Mouse (Mus musculus) ES-E14 (cell line): Measurements from ENCODE around the gene Barhl2. TPM values are rescaled to one million over a fixed set of nuclear protein-coding genes. Genes with fewer than 3 reads are reported as not detected.
A peak's percentile ranks its signal among the peaks of the same experiment; 100 is the strongest.

Experiments used
- DNase-seq: peaks from one replicate; pipeline ENCODE4 v3.0.0-alpha.2; 2013; ENCODE audit warnings: low read depth, low spot score
- H3K27ac ChIP-seq: 2 replicates; pipeline ENCODE4 v1.5.1; 2012; ENCODE audit warnings: low read depth, mild to moderate bottlenecking, low read length, moderate library complexity, mixed read lengths; ENCODE audit not compliant: poor library complexity, insufficient read depth, severe bottlenecking
- H3K36me3 ChIP-seq: 2 replicates; pipeline ENCODE4 v1.6.1; 2012; ENCODE audit warnings: mild to moderate bottlenecking, low read length, moderate library complexity, mixed read lengths; ENCODE audit not compliant: control insufficient read depth, poor library complexity, insufficient read depth, severe bottlenecking
- H3K4me1 ChIP-seq, 2 experiments: fragments of 150-350 bp in 1 of 2; sonication (generic) in 1 of 2; 2 replicates each; pipeline ENCODE4 v1.6.1; 2012; ENCODE audit warnings: low read length in 2 of 2, mild to moderate bottlenecking in 1 of 2, mixed read lengths in 1 of 2; ENCODE audit not compliant: control insufficient read depth in 2 of 2, insufficient read depth in 2 of 2, poor library complexity in 1 of 2
- H3K4me3 ChIP-seq, 2 experiments: fragments of 150-350 bp in 1 of 2; sonication (generic) in 1 of 2; 2 replicates each; pipeline ENCODE4 v1.5.1; 2012; ENCODE audit warnings: low read length in 2 of 2, low read depth in 1 of 2, mild to moderate bottlenecking in 1 of 2, mixed read lengths in 1 of 2; ENCODE audit not compliant: insufficient read depth in 1 of 2, poor library complexity in 1 of 2, severe bottlenecking in 1 of 2
- H3K9ac ChIP-seq: 2 replicates; pipeline ENCODE4 v1.6.1; 2012; ENCODE audit warnings: low read depth, mild to moderate bottlenecking, low read length, mixed read lengths; ENCODE audit not compliant: poor library complexity, insufficient read depth, severe bottlenecking
- H3K9me3 ChIP-seq: fragments of 150-350 bp; sonication (generic); 2 replicates; pipeline ENCODE4 v1.6.1; 2012; ENCODE audit warnings: low read depth, mild to moderate bottlenecking, low read length; ENCODE audit not compliant: control insufficient read depth, insufficient read depth
- CHD2 ChIP-seq: IDR thresholded peaks from 2 replicates; pipeline ENCODE4 v1.6.1; 2014; ENCODE audit warnings: mild to moderate bottlenecking, low read depth, low read length, inconsistent platforms
- HCFC1 ChIP-seq: IDR thresholded peaks from 2 replicates; pipeline ENCODE4 v1.6.1; 2012; ENCODE audit warnings: low read length, inconsistent platforms, borderline replicate concordance; ENCODE audit not compliant: insufficient read depth
- MAFK ChIP-seq: IDR thresholded peaks from 2 replicates; pipeline ENCODE4 v1.6.1; 2014; ENCODE audit warnings: mild to moderate bottlenecking, low read depth, low read length, inconsistent platforms; ENCODE audit not compliant: insufficient read depth
- ZC3H11A ChIP-seq: IDR thresholded peaks from 2 replicates; pipeline ENCODE4 v1.6.1; 2012; ENCODE audit warnings: low read depth, mild to moderate bottlenecking, inconsistent platforms, low read length, borderline replicate concordance
- ZNF384 ChIP-seq: IDR thresholded peaks from 2 replicates; pipeline ENCODE4 v1.6.1; 2012; ENCODE audit warnings: low read depth, low read length, inconsistent platforms
- in situ Hi-C, 2 experiments: fragments of 600-800 bp; cut with MboI; formaldehyde crosslinking; loops; one replicate each; pipeline ENCODE4 v1.15.1; 2025; ENCODE audit warnings: low sequenced_read_pairs in 2 of 2, inconsistent platforms in 1 of 2; ENCODE audit not compliant: unreplicated experiment in 2 of 2
- total RNA-seq: library from RNA; depleted of rRNA; stranded (reverse); fragments of 300-350 nt; gene quantifications from 2 replicates; pipeline ENCODE4 v1.2.3, GENCODE M21; 2012

Gene Barhl2
- total RNA-seq, 1 experiment: not detected

DNA sequence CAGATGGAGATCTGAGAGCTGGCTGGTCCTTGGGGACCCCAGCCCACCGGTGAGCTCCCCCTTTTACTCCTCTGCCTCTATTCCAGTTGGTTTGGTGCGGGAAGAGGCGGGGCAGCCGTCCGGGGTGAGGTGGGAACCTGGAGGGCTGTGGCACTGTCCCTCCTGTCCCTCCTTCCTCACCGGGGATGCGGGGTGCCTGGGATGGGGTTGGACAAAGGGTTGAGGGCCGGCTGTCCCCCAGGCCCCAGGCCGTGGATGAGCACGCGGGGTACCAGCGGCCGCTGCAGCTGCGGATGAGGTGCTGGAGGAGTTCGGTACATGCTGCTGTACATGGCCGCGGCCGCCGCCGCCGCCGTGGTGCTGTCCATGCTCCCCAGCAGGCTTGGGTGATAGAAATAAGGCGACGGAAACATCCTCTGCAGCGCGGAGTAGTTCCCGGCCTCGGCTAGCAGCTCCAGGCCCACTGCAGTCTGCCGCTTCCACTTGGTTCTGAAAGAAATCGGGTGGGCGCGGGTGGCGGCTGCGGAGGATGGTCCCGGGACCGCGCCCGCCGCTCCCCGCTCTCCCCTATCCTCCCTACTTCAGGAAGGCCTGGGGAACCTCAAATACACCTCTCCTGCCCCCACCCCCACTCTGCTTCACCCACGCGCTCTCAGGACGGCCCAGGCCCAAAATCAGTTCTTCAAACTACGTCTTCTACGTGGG, 4.6 kb downstream of the Barhl2 start:
- H3K36me3 ChIP-seq: no peaks in the 10 kb centered on the region
- TF ChIP-seq CHD2: no peak
- no peak for TF ChIP-seq MAFK
- TF ChIP-seq ZNF384: no peak
- no peak for TF ChIP-seq HCFC1
- TF ChIP-seq ZC3H11A: no peak
- no peak overlapping the region for H3K9ac ChIP-seq
- H3K4me3 ChIP-seq: peak overlapping the region; percentile 26 to 40; a peak in 2 of 4 replicates
- no peak overlapping the region for H3K27ac ChIP-seq
- no peaks in the 10 kb centered on the region for H3K9me3 ChIP-seq
- no peak for DNase-seq
- 0 out of 4 replicates have a peak, but pooled peaks cover 0 to 2% of the 10 kb centered on the region in 2 experiments for H3K4me1 ChIP-seq
- in situ Hi-C loops: loop anchor here (25.0 kb wide), 3 partner anchors 309 to 1259 kb away; partner anchors contain the start of gene Tgfbr3 (in 1 of the 2)

DNA sequence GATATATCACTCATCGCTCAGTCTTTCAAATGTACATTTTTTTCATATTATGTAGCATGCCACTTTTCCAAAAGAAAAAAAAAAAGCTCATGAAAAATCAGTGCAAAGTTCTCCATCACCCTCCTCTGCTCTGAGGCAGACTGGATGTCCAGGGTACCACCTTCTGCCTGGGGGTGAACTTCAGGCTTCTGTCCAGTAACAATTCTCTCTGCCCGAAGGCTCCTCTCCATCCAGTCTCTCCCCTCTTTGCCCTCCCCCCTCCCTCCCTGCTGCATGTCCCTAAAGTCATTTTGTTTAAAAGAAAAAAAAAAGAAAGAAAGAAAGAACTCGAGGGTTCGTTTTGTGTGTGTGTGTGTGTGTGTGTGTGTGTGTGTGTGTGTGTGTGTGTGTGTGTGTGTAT, 5.3 kb downstream of the Barhl2 start:
- in situ Hi-C loops: loop anchor here (25.0 kb wide), 3 partner anchors 310 to 1260 kb away; partner anchors contain the start of gene Tgfbr3 (in 1 of the 2)

GRCm38 (mm10) chr5:106451681-106452440, 6.1 kb downstream of the Barhl2 start:
- no peak for TF ChIP-seq HCFC1
- no peak for TF ChIP-seq ZNF384
- no peak for TF ChIP-seq ZC3H11A
- TF ChIP-seq MAFK: no peak
- no peak for TF ChIP-seq CHD2
- in situ Hi-C loops: loop anchor here (25.0 kb wide), 3 partner anchors 310 to 1260 kb away; partner anchors contain the start of gene Tgfbr3 (in 1 of the 2)
- 0 out of 4 replicates have a peak, but pooled peaks cover 0 to 2% of the 10 kb centered on the region in 2 experiments for H3K4me1 ChIP-seq
- no peaks in the 10 kb centered on the region for H3K9me3 ChIP-seq
- no peak overlapping the region for H3K9ac ChIP-seq
- no peak overlapping the region for H3K4me3 ChIP-seq
- no peak overlapping the region for H3K27ac ChIP-seq
- no peak for DNase-seq
- no peaks in the 10 kb centered on the region for H3K36me3 ChIP-seq

More for the DNA sequence above, 5.3 kb downstream of the Barhl2 start:
- H3K36me3 ChIP-seq: no peaks in the 10 kb centered on the region
- no peak for DNase-seq
- 0 out of 4 replicates have a peak, but pooled peaks cover 0 to 2% of the 10 kb centered on the region in 2 experiments for H3K4me1 ChIP-seq
- H3K9ac ChIP-seq: no peak overlapping the region
- no peaks in the 10 kb centered on the region for H3K9me3 ChIP-seq
- TF ChIP-seq CHD2: no peak
- no peak for TF ChIP-seq ZC3H11A
- TF ChIP-seq HCFC1: no peak
- TF ChIP-seq MAFK: no peak
- no peak for TF ChIP-seq ZNF384
- H3K4me3 ChIP-seq: no peak overlapping the region
- H3K27ac ChIP-seq: no peak overlapping the region

DNA sequence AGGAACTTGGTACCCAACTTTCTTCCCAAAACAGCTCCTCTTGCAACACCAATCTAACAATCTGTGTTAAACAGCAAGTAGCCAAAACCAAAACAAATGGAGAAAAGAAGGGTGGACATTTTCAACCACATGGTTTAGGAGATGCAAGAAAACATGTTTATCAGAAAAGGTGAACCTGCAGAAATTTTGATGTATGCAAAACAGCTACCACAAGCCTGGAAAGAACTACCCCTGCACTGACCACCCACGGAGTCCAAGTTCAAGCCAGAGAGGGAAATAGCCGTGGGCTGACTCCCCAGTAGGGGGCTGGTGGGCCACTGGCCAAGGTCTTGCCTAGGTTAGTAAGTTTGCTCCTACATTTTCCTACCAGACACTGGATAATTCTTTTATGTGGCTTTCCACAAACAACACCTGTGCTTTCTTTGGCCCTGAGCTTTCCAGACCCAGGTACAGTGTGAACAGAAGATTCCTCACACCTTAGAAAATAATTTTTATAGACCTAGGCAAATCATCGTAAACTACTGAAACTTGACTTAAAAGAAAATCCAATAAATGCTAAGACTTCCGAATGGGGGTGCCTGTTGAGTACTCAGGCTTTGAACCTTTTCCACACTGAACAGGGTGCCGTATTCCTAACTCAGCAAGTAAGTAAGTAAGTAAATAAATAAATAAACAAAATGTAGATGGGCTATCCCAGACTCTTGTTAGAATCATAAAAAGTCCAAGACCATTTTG, 7.4 kb downstream of the Barhl2 start:
- in situ Hi-C loops: loop anchor here (25.0 kb wide), 3 partner anchors 312 to 1262 kb away; partner anchors contain the start of gene Tgfbr3 (in 1 of the 2)
- Histone ChIP-seq H3K4me1 (0 out of 4 replicates have a peak, but pooled peaks cover 0 to 2% of the 10 kb centered on the region in 2 experiments), H3K36me3 (no peaks in the 10 kb centered on the region), H3K9ac (no peak overlapping the region), H3K9me3 (no peaks in the 10 kb centered on the region), H3K4me3 (no peak overlapping the region), H3K27ac (no peak overlapping the region)
- DNase-seq: no peak
- no peak for TF ChIP-seq HCFC1
- TF ChIP-seq ZNF384: no peak
- TF ChIP-seq CHD2: no peak
- no peak for TF ChIP-seq MAFK
- no peak for TF ChIP-seq ZC3H11A
